14 mouse cellular contexts compared by ENCODE assay signal in the genomic region with DNA sequence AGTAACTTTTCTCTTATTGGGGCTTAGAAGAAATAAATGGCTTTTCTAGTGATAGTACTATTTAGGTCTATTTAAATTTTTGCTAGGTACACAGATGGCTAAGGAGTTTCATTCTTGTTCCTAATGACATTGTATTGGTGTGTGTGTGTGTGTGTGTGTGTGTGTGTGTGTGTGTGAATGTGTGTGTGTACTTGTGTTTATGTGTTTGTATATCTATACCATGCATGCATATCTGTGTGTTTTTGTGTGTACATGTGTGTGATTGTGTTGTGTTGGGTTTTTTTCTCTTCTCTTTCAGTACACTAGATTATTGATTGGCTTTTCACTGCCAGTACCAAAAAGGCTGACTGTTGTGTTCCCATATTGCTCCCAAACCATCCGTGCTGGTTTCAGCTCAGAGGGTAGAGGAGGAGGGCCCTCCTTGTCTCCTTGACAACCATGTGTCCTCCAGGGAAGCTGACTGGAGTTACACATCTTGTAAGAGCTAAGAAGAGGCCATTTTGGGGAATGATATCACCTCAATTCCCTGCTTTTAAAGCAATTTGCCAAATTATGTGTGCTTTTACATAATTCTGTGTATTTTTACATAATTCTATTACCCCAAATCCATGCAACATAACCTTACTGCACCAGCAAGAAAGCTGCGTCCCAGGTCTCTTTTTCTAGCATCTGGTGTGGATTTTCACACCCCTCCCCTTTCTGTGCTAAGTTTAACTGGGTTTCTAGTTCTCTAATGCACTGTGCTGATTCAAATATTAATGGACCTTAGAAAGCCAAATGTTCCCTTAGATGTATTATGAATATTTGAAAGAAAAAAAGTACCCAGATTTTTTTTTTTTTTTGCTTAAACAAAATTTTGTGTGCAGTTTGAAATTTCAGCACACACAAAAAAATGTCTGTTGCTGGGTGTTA.
DNase-seq lines count a peak whose midpoint lies in the region; ATAC-seq lines count a peak whose summit lies in the region.
"Had no signal": no experiment of that assay in that cellular context is flagged by ENCODE, and none has a peak within 500 bp of the region (broad histone marks: within the 10 kb centered on the region; RNA-seq: fewer than 3 reads in every experiment).

No protein-coding gene starts in this region.

- no peak overlapping the region for H3K9ac ChIP-seq in forebrain, embryonic 12.5 days
- no peak overlapping the region for H3K9ac ChIP-seq in hindbrain, embryonic 13.5 days
- H3K9ac ChIP-seq in midbrain, embryonic 14.5 days (replicated peaks; ENCODE audit: low read length): no peak overlapping the region

- no peak overlapping the region for H3K27ac ChIP-seq in forebrain, embryonic 12.5 days
- H3K27ac ChIP-seq in forebrain, embryonic 10.5 days: no peak overlapping the region
- no peak overlapping the region for H3K27ac ChIP-seq in hindbrain, embryonic 13.5 days
- H3K27ac ChIP-seq in midbrain, embryonic 14.5 days (replicated peaks; ENCODE audit: low read depth, low read length): no peak overlapping the region
- H3K27ac ChIP-seq: heart, adult 2 months had no signal

- H3K36me3 ChIP-seq in forebrain, embryonic 12.5 days (replicated peaks): no peaks in the 10 kb centered on the region
- H3K36me3 ChIP-seq in forebrain, embryonic 10.5 days (replicated peaks): no peaks in the 10 kb centered on the region
- no peaks in the 10 kb centered on the region for H3K36me3 ChIP-seq in hindbrain, embryonic 13.5 days
- H3K36me3 ChIP-seq in midbrain, embryonic 14.5 days (ENCODE audit: control insufficient read depth, insufficient read depth, low read length): no peaks in the 10 kb centered on the region

- WGBS in forebrain, embryonic 12.5 days: 38% methylated on average over 2 of the region's 2 CpGs
- 56% methylated on average over 2 of the region's 2 CpGs for WGBS in forebrain, embryonic 10.5 days
- 40% methylated on average over 2 of the region's 2 CpGs for WGBS in hindbrain, embryonic 13.5 days
- 40% methylated on average over 2 of the region's 2 CpGs for WGBS in midbrain, embryonic 14.5 days

- no peaks in the 10 kb centered on the region for H3K27me3 ChIP-seq in forebrain, embryonic 12.5 days
- no peaks in the 10 kb centered on the region for H3K27me3 ChIP-seq in forebrain, embryonic 10.5 days (ENCODE audit: poor library complexity, severe bottlenecking)
- no peaks in the 10 kb centered on the region for H3K27me3 ChIP-seq in hindbrain, embryonic 13.5 days
- no peaks in the 10 kb centered on the region for H3K27me3 ChIP-seq in midbrain, embryonic 14.5 days (ENCODE audit: control insufficient read depth, insufficient read depth, low read length)

- H3K4me3 ChIP-seq in forebrain, embryonic 12.5 days (replicated peaks): no peak overlapping the region
- H3K4me3 ChIP-seq in forebrain, embryonic 10.5 days: no peak overlapping the region
- no peak overlapping the region for H3K4me3 ChIP-seq in hindbrain, embryonic 13.5 days
- H3K4me3 ChIP-seq in midbrain, embryonic 14.5 days (replicated peaks; ENCODE audit: low read depth, low read length): no peak overlapping the region
- H3K4me3 ChIP-seq: heart, adult 2 months; myocyte had no signal

- peaks cover 6% of the 10 kb centered on the region; the same call in 1 of the 2 replicates for H3K4me1 ChIP-seq in forebrain, embryonic 12.5 days
- H3K4me1 ChIP-seq in forebrain, embryonic 10.5 days: no peaks in the 10 kb centered on the region
- H3K4me1 ChIP-seq in hindbrain, embryonic 13.5 days (replicated peaks): peaks cover 6% of the 10 kb centered on the region
- peaks cover 6% of the 10 kb centered on the region; the same call in 1 of the 2 replicates for H3K4me1 ChIP-seq in midbrain, embryonic 14.5 days (ENCODE audit: control insufficient read depth, insufficient read depth, low read length)

- no peaks in the 10 kb centered on the region for H3K9me3 ChIP-seq in forebrain, embryonic 12.5 days
- no peaks in the 10 kb centered on the region for H3K9me3 ChIP-seq in forebrain, embryonic 10.5 days
- H3K9me3 ChIP-seq in hindbrain, embryonic 13.5 days: no peaks in the 10 kb centered on the region
- H3K9me3 ChIP-seq in midbrain, embryonic 14.5 days (ENCODE audit: control insufficient read depth, low read length): no peaks in the 10 kb centered on the region

- peak; percentile 46; the same call in 1 of the 2 replicates for ATAC-seq in forebrain, embryonic 12.5 days (ENCODE audit: low FRiP score)
- peak; percentile 81 for ATAC-seq in hindbrain, embryonic 13.5 days (ENCODE audit: low FRiP score)
- ATAC-seq in midbrain, embryonic 14.5 days (ENCODE audit: low FRiP score, low TSS enrichment): no peak
- ATAC-seq: lung, postnatal 0 days had no signal

- no peak for DNase-seq in forebrain, embryonic 10.5 days (ENCODE audit: extremely low spot score, low spot score)
- DNase-seq in brain, adult 2 months (ENCODE audit: low read depth, low spot score): peak; percentile 59
- DNase-seq in midbrain, embryonic 14.5 days: peak; percentile 73
- no peak for DNase-seq in thymus, postnatal 0 days (ENCODE audit: low spot score)
- no peak for DNase-seq in adrenal gland, postnatal 14 days
- no peak for DNase-seq in urinary bladder, postnatal 10 days (ENCODE audit: low spot score)
- DNase-seq: heart, adult 2 months; kidney, adult 9 months; liver; thymus, postnatal 14 days had no signal

- no peak overlapping the region for H3K4me2 ChIP-seq in forebrain, embryonic 12.5 days
- no peak overlapping the region for H3K4me2 ChIP-seq in hindbrain, embryonic 13.5 days
- H3K4me2 ChIP-seq in midbrain, embryonic 14.5 days (ENCODE audit: low read length): no peak overlapping the region

Comparison
In these comparisons a context has a peak if more than half of its experiments do, and no peak if none do; other contexts are left out.
1. DNase-seq: peak in brain, adult 2 months (single experiment) and midbrain, embryonic 14.5 days (single experiment); none in forebrain, embryonic 10.5 days (single experiment), thymus, postnatal 0 days (single experiment), adrenal gland, postnatal 14 days (single experiment) and urinary bladder, postnatal 10 days (single experiment).